Mouse (Mus musculus) liver (tissue): ENCODE measurements around the gene Hoxc10.

Experiments
- DNase-seq: peaks from one replicate; pipeline ENCODE4 v3.0.0-alpha.2; 2020; ENCODE audit warnings: mixed read lengths

The Hoxc10 gene

GRCm38 (mm10) chr15:102945185-102946077 is 21.2 kb upstream of the Hoxc10 start:
- DNase-seq: no peak

DNA sequence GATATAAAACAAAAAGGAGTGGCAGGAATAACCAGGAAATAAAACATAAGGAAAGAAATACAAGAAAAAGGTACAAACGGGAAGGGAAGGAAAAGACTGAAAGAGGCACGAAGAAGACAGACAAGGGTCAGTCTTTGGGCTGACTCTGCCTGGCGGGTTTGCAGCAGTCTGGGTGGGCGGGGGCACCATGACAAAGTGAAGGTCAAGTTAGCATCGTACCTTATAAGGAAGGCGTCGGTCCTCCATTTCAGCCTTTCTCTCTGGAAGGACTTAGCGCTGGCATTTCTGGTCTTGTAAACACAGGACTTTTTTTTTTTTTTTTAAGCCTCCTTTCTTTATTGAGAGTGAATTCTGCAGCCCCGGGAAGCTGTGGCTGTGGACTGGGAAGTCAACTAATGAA is 19.3 kb upstream of the Hoxc10 start:
- DNase-seq: no peak

- DNase-seq: no peak
These were observed 17.8 kb upstream of the Hoxc10 start for GRCm38 (mm10) chr15:102948842-102949241.

- no peak for DNase-seq
These were observed 16.9 kb upstream of the Hoxc10 start for GRCm38 (mm10) chr15:102949696-102950095.

DNA sequence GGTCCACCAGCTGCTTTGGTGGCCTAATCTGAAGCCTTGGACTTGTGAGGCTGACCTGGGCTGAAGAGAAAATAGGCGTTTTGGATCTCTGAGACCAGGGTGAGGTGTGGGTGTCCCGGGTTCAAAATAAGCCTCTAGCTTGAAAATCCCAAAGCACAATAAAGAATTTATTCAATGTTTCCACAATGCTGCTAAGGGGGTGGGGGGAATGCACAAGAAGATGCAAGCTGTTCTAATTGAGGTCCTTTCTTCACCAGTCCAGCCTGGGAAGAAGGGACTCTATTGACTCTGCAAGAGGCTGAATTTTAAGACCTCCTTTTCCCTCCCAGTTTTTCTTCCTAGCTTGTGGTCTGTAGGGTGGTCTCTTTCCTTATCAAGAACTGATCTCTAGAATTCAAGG is 15.7 kb upstream of the Hoxc10 start:
- DNase-seq: no peak

DNA sequence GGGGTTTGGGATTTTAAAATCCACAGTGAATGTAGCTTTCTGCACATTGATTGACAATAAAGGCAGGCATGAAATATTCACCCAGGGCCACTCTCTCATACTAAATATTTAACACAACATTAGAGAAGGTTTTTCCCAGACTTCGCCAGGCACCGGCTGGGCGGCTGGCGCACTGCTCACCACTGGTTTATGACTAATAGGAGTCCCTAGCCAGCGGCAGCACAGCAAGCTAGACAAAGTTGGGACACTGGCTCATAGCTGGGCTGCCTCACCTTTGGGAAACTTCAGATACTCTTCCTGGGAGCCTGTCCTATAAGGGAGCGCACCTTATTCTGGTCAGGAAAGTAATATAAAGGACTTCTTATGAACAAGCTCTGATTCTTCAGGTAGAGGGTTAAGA is 13.0 kb upstream of the Hoxc10 start:
- no peak for DNase-seq

DNA sequence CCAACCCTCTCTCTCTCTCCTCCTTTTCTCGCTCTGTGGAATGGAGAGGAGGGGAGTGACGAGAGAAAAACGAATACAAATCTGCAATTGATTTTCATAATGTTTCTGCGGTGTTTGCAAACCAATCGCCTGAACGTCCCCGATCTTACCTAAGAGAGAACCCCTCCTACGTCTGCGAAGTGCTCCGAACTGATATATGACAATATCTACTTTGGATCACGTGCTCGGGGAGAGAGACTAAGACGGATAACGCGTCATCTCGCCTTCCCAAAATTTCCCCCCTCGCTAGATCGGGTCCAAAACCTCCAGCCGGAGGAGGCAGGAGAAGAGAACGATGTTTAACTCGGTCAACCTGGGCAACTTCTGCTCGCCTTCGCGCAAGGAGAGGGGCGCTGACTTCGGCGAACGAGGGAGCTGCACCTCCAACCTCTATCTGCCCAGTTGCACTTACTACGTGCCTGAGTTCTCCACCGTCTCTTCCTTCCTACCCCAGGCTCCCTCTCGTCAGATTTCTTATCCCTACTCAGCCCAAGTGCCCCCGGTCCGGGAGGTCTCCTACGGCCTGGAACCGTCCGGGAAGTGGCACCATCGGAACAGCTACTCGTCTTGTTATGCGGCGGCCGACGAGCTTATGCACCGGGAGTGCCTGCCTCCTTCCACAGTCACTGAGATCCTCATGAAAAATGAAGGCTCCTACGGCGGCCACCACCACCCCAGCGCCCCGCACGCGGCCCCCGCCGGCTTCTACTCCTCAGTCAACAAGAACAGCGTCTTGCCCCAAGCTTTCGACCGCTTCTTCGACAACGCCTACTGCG is 12.2 kb upstream of the Hoxc10 start, which contains the start of gene Hoxc11:
Gene Hoxc11 (plus strand): TSS at position 236 of the 815 bp plus-strand sequence.
- DNase-seq: no peak

GRCm38 (mm10) chr15:102955007-102955382 is 11.6 kb upstream of the Hoxc10 start:
- no peak for DNase-seq

DNA sequence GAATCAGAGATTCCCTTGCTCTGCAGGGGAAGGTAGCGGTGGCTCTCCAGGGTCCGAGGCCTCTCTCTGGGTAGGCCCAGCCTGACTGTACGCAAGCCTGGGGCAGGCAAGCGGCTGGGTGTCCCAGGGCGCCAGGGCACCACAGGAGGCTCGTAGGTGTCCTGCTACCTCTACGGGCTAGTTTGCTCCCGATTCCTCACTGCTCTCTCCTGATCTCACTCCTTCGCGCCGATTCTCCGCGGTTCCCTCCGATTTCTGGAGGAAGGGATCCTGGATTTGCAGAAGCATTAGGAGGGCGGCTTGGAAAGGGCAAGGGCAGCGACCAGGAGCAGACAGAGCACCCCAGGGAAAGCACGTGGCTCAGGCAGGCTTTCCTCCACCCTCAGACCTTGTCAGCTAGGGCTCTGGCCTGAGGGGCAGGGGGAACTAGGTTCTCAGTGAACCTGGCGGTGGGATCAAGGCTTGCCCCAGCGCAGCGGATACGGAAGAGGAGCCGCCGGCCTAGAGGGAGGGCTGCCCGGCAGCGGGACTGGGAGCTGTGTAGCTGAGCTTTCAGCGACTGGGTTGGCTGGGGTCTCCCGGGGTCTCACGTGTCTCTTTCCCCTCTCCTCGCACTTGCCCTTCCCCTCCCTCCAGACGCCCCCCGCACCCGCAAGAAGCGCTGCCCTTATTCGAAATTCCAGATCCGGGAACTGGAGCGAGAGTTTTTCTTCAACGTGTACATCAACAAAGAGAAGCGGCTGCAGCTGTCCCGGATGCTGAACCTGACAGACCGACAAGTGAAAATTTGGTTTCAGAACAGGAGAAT is 10.6 kb upstream of the Hoxc10 start:
- DNase-seq: no peak

DNA sequence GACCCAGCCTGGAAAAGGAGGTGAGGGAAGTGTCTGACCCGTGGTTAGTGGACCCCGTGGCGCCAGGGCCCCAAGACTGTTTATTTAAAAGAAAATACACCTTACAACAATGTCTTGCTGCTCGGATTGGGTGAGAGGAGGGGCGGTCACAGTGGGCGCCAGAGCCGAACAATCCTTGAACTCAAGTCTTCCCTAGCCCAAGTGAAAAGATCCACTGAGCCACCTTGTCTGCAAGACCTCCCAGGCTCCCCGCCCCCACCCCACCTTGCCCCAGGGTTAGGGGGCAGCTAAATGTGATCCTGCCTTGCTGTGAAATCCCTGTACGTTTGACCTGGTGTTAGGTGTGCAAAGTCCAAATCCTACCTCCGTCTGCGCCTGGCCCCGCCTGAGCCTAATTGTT is 9.7 kb upstream of the Hoxc10 start:
- DNase-seq: no peak

- DNase-seq: no peak
These were observed 6.9 kb upstream of the Hoxc10 start for GRCm38 (mm10) chr15:102959663-102960191.

GRCm38 (mm10) chr15:102961728-102962127 is 4.9 kb upstream of the Hoxc10 start:
- DNase-seq: no peak

DNA sequence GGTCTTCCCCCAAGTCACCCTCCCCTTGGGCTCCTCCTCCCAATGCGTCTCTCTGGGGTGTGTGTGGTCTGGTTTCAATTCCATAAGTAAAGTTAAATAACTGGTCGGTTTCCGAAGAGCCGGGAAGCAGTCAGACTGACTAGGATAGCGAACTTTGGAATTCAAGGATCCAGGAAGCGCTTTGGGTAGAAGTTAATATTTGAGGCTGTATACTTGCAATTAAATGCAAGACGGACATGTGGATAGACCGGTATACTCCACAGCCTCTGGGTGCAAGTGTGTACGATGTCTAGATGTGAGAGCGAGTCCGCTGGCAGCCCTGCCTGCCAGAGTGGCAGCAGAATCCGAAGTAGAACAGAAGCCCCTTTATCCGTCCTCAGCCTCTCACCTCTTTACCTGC is 4.1 kb upstream of the Hoxc10 start:
- no peak for DNase-seq

DNA sequence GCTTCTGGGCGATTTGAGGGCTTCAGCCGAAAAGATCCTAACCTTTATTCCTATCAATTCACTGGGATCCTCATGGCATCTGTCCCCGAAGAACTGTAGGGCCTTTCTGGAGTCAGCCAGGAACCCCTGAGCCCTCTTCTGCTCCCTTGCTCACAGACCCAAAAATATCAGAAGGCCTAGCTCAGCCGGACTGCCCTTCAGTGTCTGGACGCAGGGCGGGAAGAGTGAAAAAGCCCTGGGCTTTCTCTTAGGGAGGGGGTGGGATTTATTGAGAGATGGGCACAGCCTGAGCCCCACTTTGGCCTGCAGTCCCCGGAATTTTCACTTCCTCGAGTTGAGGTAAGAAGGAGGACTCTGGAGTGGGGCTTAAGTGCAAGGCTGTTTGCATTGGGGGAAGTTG is 3.3 kb upstream of the Hoxc10 start:
- no peak for DNase-seq

GRCm38 (mm10) chr15:102963671-102964640 is 2.6 kb upstream of the Hoxc10 start:
- no peak for DNase-seq

DNA sequence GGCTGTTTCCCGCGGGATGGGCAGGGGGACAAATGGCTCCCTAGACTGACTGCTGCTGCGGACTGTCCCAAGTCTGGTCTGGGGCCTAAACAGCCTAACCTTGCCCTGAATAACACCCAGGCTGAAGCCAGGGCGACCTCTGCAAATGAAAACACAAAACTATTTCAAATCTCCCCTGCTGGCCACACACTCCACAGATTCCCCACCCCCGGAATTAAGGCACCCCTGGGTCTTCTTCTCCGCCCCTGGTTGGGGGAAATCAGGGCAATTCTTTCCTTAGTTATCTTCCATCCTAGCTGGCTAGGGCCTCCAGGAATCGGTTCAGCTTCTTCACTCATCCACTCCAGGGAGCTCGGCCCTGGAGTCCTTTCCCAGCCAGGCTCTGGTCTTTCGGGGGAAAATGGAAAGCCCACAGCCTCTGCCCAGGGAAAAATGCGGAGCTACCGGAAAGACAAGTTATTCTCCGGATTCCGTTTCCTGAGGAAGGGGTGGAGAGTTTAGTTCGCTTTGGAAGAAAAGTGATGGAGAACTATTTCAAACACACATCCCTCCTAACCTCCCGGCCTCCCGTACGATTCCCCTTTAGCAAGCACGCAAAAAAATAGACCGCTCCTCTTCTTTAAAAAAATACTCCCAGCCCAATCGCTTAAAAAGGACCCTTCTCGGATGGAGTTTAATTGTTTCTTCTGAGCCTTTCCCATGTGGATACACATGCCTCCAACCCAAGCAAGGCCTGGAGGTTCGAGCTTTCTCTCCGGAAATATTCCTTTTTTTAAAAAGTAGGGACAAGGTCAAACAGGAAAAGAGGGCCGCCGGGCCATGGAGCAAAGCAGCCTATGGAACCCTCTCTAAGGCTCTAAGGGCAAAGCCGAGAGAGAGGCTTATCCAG is 1.3 kb upstream of the Hoxc10 start:
- no peak for DNase-seq

DNA sequence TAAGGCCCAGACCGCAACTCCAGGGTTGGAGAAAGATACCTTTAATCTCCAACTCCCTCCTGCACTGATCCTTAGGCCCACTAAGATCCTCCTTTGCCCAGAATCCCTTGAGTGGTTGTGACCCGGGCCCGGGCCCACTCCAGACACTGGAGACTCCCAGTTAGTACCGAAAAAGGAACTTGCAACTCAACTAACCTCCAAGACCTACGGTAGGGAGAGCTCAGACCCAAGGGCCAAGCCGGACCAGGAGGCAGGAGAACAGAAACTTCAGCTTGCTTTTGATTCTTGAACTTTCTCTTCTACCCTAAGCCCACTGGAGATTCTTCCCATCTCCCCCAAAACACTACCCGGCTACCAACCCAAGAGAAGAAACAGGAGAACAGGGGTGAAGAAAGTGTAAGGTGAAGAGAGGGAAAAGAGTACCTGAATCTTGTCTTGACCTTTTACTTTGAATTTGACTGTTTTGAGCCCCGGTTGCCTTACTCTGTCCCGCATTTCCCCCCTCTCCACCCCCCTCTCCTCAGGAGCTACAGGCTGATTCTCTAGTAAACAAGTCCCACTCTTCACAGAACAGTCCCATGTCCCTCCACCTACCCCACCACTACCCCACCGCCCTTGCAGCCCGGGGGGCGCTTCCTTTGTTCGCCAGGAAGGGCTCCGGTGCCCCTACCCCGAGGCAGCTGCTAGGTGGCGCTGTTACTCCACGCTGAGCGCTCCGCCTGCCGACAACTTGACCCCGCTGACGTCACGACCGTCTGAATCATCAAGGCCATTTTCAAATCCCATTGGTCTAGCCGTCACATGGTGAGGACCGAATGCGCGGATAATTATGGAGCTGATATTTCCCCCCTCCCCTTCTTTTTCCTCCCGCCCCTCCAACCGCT is 462 bp upstream of the Hoxc10 start:
- DNase-seq: peak; percentile 68

DNA sequence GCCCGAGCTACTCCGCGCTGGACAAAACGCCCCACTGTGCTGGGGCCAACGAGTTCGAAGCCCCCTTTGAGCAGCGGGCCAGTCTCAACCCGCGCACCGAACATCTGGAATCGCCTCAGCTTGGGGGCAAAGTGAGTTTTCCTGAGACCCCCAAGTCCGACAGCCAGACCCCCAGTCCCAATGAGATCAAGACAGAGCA is 615 bp downstream of the Hoxc10 start, which contains the start of gene Hoxc5:
Gene Hoxc5 (plus strand): TSS at position 132 of the 199 bp plus-strand sequence.
- DNase-seq: no peak

GRCm38 (mm10) chr15:102967511-102968397 is 1.2 kb downstream of the Hoxc10 start:
- DNase-seq: no peak
